Mouse (Mus musculus): ENCODE measurements around the gene Crisp4.

The Crisp4 gene

DNA sequence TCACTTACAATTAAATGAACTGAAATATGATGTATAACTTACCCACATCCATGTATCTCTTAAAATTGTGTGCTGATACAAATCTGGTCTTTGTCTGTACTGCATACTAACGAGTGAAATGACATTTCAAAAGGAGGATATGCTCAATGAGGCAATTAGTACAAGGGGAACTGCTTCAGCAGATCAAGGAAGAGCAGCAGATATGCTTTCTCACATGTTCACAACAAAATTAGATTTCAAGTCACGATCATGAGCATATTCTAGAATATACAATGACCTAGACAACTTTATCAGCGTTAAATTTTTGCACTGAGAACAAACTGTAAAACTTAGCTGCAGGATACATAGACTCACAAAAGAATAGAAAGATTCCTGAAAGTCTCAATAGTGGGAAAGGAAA, at the start of gene Crisp4:
Crisp4 (minus strand) TSS at position 101 of the 400 bp plus-strand sequence.
- DNase-seq (ENCODE audit: extremely low read depth, low read depth) = no peak

DNA sequence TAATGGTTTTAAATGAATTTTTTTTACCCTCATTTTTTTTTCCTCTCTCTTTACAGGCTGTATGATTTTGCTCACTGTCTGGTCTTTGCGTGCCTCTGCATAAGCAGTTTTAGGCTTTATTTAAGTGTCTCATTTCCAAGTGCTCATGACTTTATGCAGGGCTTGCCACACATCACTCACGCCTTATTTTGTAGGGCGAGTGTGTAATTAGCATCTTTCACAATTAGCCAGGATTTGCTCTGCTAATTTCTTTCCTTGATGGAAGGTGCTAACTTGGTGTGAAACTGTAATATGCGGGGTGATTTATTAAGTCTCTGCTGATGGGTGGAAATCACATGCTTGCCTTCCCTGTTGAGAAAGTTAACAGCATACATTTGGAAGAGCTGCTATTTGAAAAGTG, 46.0 kb upstream of the Crisp4 start:
- no peak for DNase-seq (ENCODE audit: extremely low read depth, low read depth)

DNA sequence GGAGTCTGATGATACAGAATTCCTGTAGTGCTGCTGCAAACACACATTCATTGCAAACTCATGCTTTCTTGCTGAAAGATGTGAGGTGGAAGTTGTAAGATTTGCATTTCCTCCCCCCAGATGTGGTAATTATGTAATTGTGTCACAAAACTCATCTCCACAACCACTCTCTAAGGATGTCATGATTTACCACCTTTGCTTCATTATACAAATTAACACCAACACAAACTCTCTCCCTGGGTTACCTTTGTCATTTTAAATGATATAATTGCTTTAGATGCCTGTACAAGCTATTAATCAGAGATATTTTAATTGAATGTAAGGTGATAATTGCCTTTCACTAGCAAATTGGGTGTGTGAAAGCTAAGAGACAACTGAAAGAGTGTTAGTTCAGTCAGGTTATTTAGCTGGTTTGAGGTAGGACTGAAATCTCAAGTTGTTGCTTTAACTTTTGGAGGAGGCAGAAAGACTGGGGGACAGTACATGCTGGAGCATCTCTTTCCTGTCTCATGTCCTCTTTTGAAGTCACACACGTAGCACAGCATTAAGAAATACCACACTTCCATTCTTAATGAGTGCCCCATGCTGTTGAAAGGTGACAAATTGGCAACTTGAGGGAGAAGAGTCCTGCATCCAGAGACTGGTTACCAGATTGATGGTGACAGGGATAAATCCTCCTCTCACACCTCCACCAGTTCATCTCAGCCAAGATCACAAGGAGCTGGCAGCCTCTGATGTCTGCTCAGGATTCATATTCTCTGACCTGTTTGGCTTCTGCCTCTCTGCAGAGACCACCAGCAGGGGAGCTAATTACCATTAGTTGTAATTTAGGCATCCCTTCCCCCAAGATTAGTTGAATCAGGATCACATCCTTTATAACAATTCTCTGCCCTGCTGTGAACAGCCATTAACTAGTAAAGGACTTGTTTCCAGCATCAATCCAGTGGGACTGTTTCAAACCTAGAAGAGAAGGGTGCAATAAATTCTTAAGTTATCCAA, 45.3 kb upstream of the Crisp4 start:
- DNase-seq (ENCODE audit: extremely low read depth, low read depth) = no peak

DNA sequence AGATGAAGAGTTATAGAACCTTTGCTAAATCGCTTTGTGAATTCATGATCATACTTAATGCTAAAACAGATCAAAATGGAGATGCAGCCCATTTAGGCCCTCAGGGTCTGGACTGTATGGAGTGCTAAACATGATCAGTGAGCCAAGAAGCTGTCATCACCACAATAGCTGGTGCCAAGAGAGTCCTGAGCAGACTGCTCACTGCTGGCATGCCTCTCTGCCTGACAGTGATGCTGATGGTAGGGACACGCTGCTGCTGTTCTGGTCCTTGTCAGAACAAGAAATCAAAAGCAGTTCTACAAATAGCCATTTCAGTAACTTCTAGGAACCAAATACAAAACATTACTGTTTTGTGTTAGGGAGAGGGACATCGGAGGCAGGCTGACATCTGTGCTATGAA, 35.5 kb upstream of the Crisp4 start:
- no peak for DNase-seq (ENCODE audit: extremely low read depth, low read depth)

DNA sequence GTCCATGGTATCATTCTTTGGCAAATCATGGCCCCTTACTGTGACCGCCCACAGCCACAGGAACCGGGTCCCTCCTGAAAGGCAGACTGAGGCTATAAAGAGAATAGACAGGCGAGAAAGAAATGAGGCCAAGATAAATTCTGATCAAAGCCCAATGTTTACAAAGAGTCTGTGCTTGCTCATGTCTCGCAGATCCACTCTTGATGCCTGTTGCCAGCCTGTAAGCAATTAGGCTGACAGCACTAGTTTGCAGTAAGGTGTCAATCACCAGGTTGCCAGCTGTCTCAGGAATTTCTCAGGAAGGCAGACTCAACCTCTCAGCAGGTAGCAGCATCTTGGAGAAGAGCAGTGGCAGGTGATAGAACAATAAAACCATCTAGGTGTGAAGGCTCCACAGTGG, 24.9 kb upstream of the Crisp4 start:
- DNase-seq (ENCODE audit: extremely low read depth, low read depth) = no peak

DNA sequence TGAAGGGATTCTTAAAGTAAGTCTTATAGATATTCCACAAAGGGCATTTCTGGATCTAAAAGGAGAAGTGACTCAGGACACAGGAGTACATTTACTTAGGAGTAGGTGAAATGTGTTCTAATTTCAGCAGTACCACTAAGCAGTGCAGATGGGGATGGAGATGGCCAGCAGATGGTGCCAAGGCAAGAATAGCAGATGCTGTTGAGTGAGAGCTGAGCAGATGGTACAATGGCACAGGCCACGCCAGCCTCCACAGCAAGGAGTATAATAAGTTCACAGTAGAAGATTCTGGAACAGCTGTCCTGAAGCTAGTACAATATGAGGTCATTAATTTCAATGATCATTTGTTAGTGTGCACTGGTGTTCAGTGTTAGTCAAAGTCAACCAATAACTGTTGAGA, 22.6 kb upstream of the Crisp4 start:
- no peak for DNase-seq (ENCODE audit: extremely low read depth, low read depth)

DNA sequence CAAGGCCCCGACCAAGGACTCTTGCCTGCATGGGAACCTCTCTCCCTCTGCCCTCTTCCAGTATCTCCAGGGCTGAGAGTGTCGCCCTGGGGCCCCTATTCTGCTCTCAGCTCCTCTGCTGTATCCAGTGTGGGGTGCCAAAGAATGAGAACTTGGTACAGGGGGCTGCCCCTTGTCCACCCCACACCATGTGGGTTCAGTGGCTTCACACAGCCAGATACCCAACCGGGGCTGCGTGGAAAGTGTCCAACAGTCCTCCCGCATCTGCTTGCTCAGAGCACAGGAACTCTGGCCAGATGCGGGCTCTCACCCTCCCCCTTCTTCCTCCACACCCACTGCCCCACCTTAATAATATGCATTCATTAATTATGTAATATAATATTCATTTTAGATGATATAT, 13.4 kb upstream of the Crisp4 start:
- DNase-seq (ENCODE audit: extremely low read depth, low read depth) = no peak

DNA sequence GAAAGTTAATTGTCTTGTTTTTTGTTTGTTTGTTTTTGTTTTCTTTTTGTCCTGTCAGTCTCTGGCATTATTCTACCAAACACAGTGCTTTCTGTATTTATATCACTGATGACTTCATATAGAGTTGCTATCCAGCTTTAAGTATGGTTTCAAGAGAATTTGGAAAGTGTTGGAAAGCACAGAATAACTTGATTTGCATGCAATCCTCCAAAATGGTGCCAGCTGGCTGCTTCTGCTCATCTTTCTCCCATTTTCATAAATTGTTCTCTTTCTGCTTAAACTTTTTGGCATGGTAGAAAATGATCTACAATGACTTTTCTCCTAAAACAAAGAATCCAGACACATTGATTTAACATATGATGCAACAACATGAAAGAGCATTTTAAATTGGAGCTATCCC, 2.5 kb upstream of the Crisp4 start:
- DNase-seq (ENCODE audit: extremely low read depth, low read depth) = no peak

DNA sequence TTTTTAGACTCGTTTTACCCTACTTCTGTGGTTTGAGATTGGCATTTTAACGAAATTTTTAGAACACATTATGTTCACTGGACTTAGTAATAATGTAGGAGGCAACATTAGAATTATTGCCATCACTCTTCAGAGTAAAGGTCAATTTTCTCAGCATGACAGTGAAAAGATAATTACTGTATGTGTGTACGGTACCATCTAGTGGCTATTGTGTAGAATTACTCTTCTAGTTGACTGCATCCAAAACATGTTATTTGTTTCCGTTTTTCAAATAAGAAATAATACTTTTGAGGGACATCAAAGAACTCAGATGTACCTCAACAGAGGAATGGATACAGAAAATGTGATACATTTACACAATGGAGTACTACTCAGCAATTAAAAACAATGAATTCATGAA, 14.0 kb downstream of the Crisp4 start:
- no peak for DNase-seq (ENCODE audit: extremely low read depth, low read depth)

DNA sequence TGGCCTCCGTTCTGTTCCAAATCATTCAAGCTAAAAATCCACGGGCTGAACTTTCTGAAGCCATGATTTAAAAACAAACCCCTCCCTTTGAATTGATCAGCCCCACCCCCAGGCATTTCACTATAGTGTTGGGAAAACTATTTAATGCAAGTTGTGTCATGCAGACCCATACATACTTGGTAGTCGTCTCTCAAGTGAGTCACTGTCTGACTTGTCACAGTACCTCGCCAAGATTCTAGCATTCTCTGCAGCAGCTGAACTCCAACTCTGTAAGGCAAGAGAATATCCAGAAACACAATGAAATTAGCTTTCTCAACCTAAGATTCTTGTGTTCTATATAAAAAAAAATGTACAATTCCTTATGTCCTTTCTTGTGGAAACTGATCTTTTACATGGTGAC, 15.7 kb downstream of the Crisp4 start:
- no peak for DNase-seq (ENCODE audit: extremely low read depth, low read depth)

DNA sequence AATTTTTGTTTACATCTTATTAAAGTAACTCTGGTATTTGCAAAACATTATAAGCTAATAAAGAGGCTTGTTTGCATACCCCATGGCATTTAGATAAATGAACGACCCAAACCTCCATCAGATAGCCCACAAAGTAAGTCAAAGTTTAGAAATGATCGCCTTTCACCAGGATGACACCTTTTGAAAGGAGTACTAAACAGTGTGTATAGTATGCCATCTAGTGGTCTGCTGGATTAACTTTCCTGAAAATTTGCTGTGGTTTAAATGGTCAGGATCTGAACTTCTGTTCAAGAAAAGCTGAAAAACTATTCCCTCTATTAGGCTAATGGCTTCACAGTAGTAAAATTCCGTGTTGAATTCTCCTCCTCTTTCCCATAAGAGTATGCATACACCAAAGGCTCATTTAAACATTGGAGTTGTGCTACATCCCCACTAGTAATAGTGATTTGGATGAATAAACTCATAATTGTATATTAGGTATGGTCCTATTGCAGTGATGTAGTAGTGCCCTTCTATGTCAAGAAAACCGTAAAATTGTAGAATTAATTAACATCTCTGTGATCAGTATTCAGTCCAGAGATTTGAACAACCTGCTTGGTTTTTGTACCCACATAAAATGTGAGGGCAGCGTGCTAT, 38.9 kb downstream of the Crisp4 start:
- DNase-seq (ENCODE audit: extremely low read depth, low read depth) = no peak

DNA sequence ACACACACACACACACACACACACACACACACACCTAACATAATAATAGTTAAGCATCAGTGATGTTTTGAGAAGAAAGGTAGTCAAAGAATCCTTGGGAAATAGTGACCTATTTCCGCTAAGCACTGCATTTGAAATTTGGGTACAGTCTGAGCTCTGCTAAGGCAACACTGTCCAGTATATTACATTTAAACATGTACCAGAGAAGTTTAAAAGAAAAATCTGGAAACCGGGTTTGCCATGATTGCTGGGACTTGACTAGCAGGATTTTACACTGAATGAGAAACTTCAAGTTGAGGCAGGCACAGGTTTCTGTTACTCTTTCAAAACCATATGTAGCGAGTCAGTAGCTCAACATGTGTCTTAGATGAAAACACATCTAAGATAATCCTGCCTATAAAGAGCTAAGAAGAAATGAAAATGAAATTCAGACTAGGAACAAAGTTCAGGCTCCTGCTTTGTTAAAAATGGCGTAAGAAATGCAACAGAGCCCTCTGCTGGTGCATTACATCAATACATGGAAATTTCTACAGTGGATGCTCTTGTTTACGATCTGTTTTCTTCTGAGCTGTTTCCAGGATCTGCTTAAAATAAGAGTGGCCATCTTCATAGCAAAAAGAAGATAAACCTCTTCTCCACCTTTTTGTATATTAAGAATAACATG, 39.7 kb downstream of the Crisp4 start:
- no peak for DNase-seq (ENCODE audit: extremely low read depth, low read depth)

DNA sequence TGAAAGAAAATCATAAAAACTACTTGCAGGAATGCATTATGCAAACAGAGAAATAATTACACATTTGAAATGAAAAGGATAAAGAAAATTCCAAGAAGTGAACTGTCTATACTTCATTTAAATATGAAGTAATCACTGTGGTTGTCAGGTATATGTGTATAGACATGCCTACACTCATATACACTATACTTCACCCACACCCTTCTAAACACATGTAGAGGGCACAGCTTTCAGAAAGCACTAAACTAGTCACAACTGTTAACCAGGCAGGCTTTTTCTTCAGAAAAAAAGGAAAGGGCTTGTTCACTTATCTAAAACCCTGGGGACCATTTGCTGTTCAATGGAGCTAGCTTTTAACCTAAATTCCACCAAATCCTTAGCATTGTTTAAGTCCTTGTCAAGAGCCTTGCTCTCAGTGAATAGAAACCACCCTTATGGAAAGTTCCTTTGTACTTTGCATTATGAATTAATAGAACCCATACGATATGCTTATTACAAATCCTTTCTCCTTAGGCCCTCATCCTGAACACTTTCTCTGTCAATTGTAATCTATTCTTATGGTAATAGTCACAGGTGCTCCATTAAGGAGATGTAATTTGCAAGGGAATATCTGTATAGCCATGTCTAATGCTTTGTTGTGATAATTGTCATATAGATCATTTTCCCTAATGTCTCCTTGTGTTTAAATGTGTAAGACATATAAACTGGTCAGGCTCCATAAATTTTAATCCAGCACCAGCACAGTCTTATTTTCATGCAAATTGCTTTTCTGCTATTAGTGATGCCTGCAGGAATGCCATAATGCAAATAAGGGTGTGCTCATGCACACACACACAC, 40.5 kb downstream of the Crisp4 start:
- DNase-seq (ENCODE audit: extremely low read depth, low read depth) = no peak

All from MEL-GATA-1-ER (cell line).